Mouse (Mus musculus) limb, embryonic 11.5 days (tissue): ENCODE measurements around the gene Tns4. TPM values are rescaled to one million over a fixed set of nuclear protein-coding genes. Genes with fewer than 3 reads are reported as not detected.

Experiments used
- ATAC-seq: fragments of 200-750 bp; cut with Nextera tagmentation; 2 replicates; pipeline ENCODE4 v1.8.0; 2017; ENCODE audit warnings: low read depth; ENCODE audit not compliant: insufficient number of reproducible peaks, low FRiP score, low TSS enrichment
- DNase-seq: peaks from one replicate; pipeline ENCODE4 v3.0.0-alpha.2; 2015; ENCODE audit warnings: low spot score
- H3K27ac ChIP-seq: fragments of 300-500 bp; sonication (generic); replicated peaks from 2 replicates; pipeline ENCODE4 v1.5.1; 2014; ENCODE audit warnings: low read depth, mild to moderate bottlenecking, low read length
- H3K27me3 ChIP-seq: fragments of 300-500 bp; sonication (generic); 2 replicates; pipeline ENCODE4 v1.6.1; 2014; ENCODE audit warnings: mild to moderate bottlenecking, low read length, mixed read lengths; ENCODE audit not compliant: control insufficient read depth, insufficient read depth
- H3K36me3 ChIP-seq: fragments of 300-500 bp; sonication (generic); 2 replicates; pipeline ENCODE4 v1.6.1; 2014; ENCODE audit warnings: mild to moderate bottlenecking, low read length, moderate library complexity, mixed read lengths; ENCODE audit not compliant: control insufficient read depth, insufficient read depth
- H3K4me1 ChIP-seq: fragments of 300-500 bp; sonication (generic); 2 replicates; pipeline ENCODE4 v1.6.1; 2014; ENCODE audit warnings: low read length, mixed read lengths; ENCODE audit not compliant: control insufficient read depth, insufficient read depth
- H3K4me2 ChIP-seq: fragments of 300-500 bp; sonication (generic); 2 replicates; pipeline ENCODE4 v1.6.1; 2014; ENCODE audit warnings: low read depth, mild to moderate bottlenecking, moderate library complexity; ENCODE audit not compliant: severe bottlenecking
- H3K4me3 ChIP-seq: fragments of 300-500 bp; sonication (generic); 2 replicates; pipeline ENCODE4 v1.5.1; 2014; ENCODE audit warnings: low read depth, low read length
- H3K9ac ChIP-seq: fragments of 300-500 bp; sonication (generic); 2 replicates; pipeline ENCODE4 v1.6.1; 2014; ENCODE audit warnings: mild to moderate bottlenecking, low read length
- H3K9me3 ChIP-seq: fragments of 300-500 bp; sonication (generic); 2 replicates; pipeline ENCODE4 v1.6.1; 2016; ENCODE audit warnings: low read length; ENCODE audit not compliant: control insufficient read depth
- WGBS: fragments of 180-500 bp; shearing (Covaris S2); extraction: QIAGEN DNeasy Blood & Tissue Kit; methylation state at CpG from one replicate; pipeline ENCODE4 v1.1.7; 2014; 5-methylcytosine and 5-hydroxymethylcytosine counted together
- polyA plus RNA-seq: library from polyadenylated mRNA; unstranded; fragments of >200 nt; fragmentation: Nextera tagmentation; extraction: Ambion mirVana; gene quantifications from 2 replicates; pipeline ENCODE4 v1.2.1, GENCODE M21; 2014

Tns4 gene
- polyA plus RNA-seq, 1 experiment from 2014 or later = 1.6 TPM

GRCm38 (mm10) chr11:99122703-99123102 lies 33.6 kb upstream of the Tns4 start:
- H3K36me3 ChIP-seq = no peaks in the 10 kb centered on the region
- no peak overlapping the region for H3K4me3 ChIP-seq
- H3K9me3 ChIP-seq = 0 out of 2 replicates have a peak, but pooled peaks cover 2% of the 10 kb centered on the region
- H3K9ac ChIP-seq = no peak overlapping the region
- H3K27ac ChIP-seq = no peak overlapping the region
- H3K27me3 ChIP-seq = no peaks in the 10 kb centered on the region
- peaks cover 39% of the 10 kb centered on the region for H3K4me1 ChIP-seq
- DNase-seq (no peak), ATAC-seq (no peak)
- H3K4me2 ChIP-seq = no peak overlapping the region
- WGBS = 60% methylated on average over 3 of the region's 3 CpGs

- Histone ChIP-seq H3K36me3 (no peaks in the 10 kb centered on the region), H3K4me2 (no peak overlapping the region), H3K9me3 (0 out of 2 replicates have a peak, but pooled peaks cover 2% of the 10 kb centered on the region), H3K4me1 (peaks cover 26% of the 10 kb centered on the region), H3K4me3 (no peak overlapping the region), H3K9ac (peak overlapping the region; percentile 32; the same call in 1 of the 2 replicates), H3K27me3 (no peaks in the 10 kb centered on the region), H3K27ac (no peak overlapping the region)
- DNase-seq (no peak), ATAC-seq (no peak)
- WGBS = 59% methylated on average over 14 of the region's 14 CpGs
Observed at GRCm38 (mm10) chr11:99121218-99121631, 32.1 kb upstream of the Tns4 start.

GRCm38 (mm10) chr11:99120524-99121217 lies 31.6 kb upstream of the Tns4 start:
- Histone ChIP-seq H3K4me1 (peaks cover 24% of the 10 kb centered on the region), H3K27me3 (no peaks in the 10 kb centered on the region), H3K4me3 (no peak overlapping the region), H3K27ac (peak overlapping the region; percentile 58), H3K36me3 (no peaks in the 10 kb centered on the region), H3K9me3 (0 out of 2 replicates have a peak, but pooled peaks cover 2% of the 10 kb centered on the region), H3K4me2 (no peak overlapping the region), H3K9ac (peak overlapping the region; percentile 32; the same call in 1 of the 2 replicates)
- ATAC-seq = no peak
- 58% methylated on average over 20 of the region's 20 CpGs for WGBS
- no peak for DNase-seq

GRCm38 (mm10) chr11:99118963-99119362 lies 29.9 kb upstream of the Tns4 start:
- Histone ChIP-seq H3K27ac (no peak overlapping the region), H3K9ac (no peak overlapping the region), H3K4me2 (no peak overlapping the region), H3K4me3 (no peak overlapping the region), H3K4me1 (peaks cover 12% of the 10 kb centered on the region), H3K27me3 (no peaks in the 10 kb centered on the region), H3K9me3 (0 out of 2 replicates have a peak, but pooled peaks cover 2% of the 10 kb centered on the region), H3K36me3 (no peaks in the 10 kb centered on the region)
- ATAC-seq = no peak
- no peak for DNase-seq
- WGBS = 86% methylated on average over 7 of the region's 7 CpGs

- H3K27ac ChIP-seq = no peak overlapping the region
- ATAC-seq = no peak
- H3K27me3 ChIP-seq = no peaks in the 10 kb centered on the region
- H3K9me3 ChIP-seq = 0 out of 2 replicates have a peak, but pooled peaks cover 2% of the 10 kb centered on the region
- H3K4me3 ChIP-seq = no peak overlapping the region
- peaks cover 12% of the 10 kb centered on the region for H3K4me1 ChIP-seq
- 97% methylated on average over 1 of the region's 1 CpGs for WGBS
- no peaks in the 10 kb centered on the region for H3K36me3 ChIP-seq
- no peak overlapping the region for H3K4me2 ChIP-seq
- H3K9ac ChIP-seq = no peak overlapping the region
- no peak for DNase-seq
Observed at GRCm38 (mm10) chr11:99118420-99118819, 29.3 kb upstream of the Tns4 start.

- H3K27me3 ChIP-seq = no peaks in the 10 kb centered on the region
- peaks cover 13% of the 10 kb centered on the region for H3K4me1 ChIP-seq
- H3K36me3 ChIP-seq = no peaks in the 10 kb centered on the region
- H3K4me2 ChIP-seq = no peak overlapping the region
- H3K9ac ChIP-seq = no peak overlapping the region
- ATAC-seq = no peak
- no peak overlapping the region for H3K27ac ChIP-seq
- 0 out of 2 replicates have a peak, but pooled peaks cover 2% of the 10 kb centered on the region for H3K9me3 ChIP-seq
- H3K4me3 ChIP-seq = no peak overlapping the region
- 72% methylated on average over 7 of the region's 7 CpGs for WGBS
- DNase-seq = no peak
Observed at GRCm38 (mm10) chr11:99117907-99118306, 28.8 kb upstream of the Tns4 start.

- Histone ChIP-seq H3K4me3 (no peak overlapping the region), H3K27ac (no peak overlapping the region), H3K27me3 (no peaks in the 10 kb centered on the region), H3K4me1 (peaks cover 14% of the 10 kb centered on the region), H3K4me2 (no peak overlapping the region), H3K36me3 (no peaks in the 10 kb centered on the region), H3K9ac (no peak overlapping the region), H3K9me3 (0 out of 2 replicates have a peak, but pooled peaks cover 2% of the 10 kb centered on the region)
- ATAC-seq (no peak), DNase-seq (no peak)
- WGBS = 80% methylated on average over 6 of the region's 6 CpGs
Observed at GRCm38 (mm10) chr11:99115940-99116339, 26.8 kb upstream of the Tns4 start.

- ATAC-seq (0 out of 2 replicates have a peak, but pooled peaks have one; percentile 21), DNase-seq (peak; percentile 50)
- H3K36me3 ChIP-seq = no peaks in the 10 kb centered on the region
- H3K4me3 ChIP-seq = no peak overlapping the region
- WGBS = 17% methylated on average over 3 of the region's 3 CpGs
- no peak overlapping the region for H3K4me2 ChIP-seq
- no peaks in the 10 kb centered on the region for H3K27me3 ChIP-seq
- H3K4me1 ChIP-seq = peaks cover 8% of the 10 kb centered on the region; the same call in 1 of the 2 replicates
- H3K9ac ChIP-seq = no peak overlapping the region
- H3K9me3 ChIP-seq = peaks cover 2% of the 10 kb centered on the region; the same call in 1 of the 2 replicates
- peak overlapping the region; percentile 66 for H3K27ac ChIP-seq
Observed at GRCm38 (mm10) chr11:99113111-99113510, 24.0 kb upstream of the Tns4 start.
